Mouse (Mus musculus) adrenal gland, adult 18-20 months (tissue): ENCODE measurements around the gene Camta1. TPM values are rescaled to one million over a fixed set of nuclear protein-coding genes. Genes with fewer than 3 reads are reported as not detected.

ENCODE experiments used
- DNase-seq, 2 experiments: peaks; one replicate each; pipeline ENCODE4 v3.0.0; 2021 to 2022; ENCODE audit warnings: low spot score in 2 of 2
- total RNA-seq, 2 experiments: library from RNA; stranded (reverse); gene quantifications; 1 replicate in 1 of 2; 2 replicates in 1 of 2; pipeline ENCODE4 v1.2.3; 2021

Camta1 gene
- total RNA-seq, 2 experiments from 2014 or later: 37.2 to 38.2 TPM

DNA sequence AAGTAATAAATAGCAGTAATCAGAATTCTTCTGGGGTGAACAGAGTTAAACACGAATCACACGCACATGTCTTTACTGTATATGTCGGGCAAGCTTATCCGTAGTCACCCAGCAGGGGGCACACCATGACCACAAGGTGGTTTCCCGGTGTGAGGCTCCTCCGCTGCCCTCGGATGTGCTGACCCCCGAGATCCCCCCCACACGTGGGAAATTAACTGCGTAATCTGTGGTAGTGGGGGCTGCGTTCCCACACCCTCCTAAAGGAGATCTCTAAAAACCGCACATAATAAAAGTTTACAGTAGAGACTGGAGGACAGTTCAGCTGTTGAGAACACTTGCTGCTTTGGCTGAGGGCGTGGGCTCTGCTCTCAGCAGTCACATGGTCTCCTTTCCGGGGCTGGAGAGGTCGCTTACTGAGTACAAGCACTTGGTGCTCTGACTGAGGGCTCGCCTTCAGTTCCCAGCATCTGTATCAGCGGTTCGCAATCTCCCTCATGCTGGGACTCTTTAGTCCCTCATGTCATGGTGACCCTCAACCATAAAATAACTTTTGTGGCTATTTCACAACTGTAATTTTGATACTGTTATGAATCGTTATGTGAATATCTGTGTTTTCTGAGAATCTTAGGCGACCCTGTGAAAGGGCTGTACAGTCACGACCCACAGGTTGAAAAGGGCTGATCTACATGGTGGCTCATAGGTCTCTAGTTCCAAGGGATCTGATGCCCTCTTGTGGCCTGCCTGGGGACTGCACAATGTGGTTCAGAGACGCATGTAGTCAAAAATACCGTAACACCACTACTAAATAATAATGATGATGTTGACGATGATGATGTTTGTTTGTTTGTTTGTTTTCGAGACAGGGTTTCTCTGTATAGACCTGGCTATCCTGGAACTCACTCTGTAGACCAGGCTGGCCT is 896.8 kb downstream of the Camta1 start:
- DNase-seq: peak; percentile 81 to 90

DNA sequence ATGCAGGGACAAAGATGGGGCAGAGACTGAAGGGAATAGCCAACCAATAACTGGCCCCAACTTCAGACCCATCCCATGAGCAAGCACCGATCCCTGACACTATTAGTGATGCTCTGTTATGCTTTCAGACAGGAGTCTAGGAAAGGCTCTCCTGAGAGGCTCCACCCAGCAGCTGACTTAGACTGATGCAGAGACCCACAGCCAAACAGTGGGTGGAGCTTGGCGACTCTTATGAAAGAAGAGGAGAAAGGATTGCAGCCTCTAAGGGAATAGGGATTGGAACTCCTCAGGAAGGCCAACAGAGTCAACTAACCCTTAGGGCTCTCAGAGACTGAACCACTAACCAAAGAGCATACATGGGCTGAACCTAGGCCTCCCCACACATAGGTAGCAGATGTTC is 898.0 kb downstream of the Camta1 start:
- no peak for DNase-seq

- peak in 1 of 2 experiments; percentile 46 for DNase-seq
Measured at GRCm38 (mm10) chr4:150962231-150962630, 899.4 kb downstream of the Camta1 start.

DNA sequence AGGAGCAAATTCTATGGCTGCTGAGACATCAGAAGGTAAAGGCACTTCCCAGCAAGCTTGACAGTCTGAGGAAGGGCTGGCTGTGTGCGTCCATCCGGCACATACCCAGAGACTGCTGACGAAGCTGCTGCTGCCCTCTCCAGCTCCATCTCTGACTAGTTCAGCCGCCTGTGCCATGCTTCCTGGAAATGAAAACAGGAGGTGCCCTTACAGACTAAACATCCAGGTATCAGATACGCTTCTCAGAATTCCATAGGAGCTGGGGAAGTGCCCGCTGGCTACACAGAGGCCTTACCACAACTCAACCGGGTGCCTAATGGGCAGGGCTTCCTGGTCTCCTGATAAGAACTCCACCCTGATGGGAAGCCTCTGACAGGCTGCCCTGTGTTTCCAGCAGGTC is 903.1 kb downstream of the Camta1 start:
- DNase-seq: no peak

GRCm38 (mm10) chr4:150957106-150957458 is 904.6 kb downstream of the Camta1 start:
- no peak for DNase-seq

DNA sequence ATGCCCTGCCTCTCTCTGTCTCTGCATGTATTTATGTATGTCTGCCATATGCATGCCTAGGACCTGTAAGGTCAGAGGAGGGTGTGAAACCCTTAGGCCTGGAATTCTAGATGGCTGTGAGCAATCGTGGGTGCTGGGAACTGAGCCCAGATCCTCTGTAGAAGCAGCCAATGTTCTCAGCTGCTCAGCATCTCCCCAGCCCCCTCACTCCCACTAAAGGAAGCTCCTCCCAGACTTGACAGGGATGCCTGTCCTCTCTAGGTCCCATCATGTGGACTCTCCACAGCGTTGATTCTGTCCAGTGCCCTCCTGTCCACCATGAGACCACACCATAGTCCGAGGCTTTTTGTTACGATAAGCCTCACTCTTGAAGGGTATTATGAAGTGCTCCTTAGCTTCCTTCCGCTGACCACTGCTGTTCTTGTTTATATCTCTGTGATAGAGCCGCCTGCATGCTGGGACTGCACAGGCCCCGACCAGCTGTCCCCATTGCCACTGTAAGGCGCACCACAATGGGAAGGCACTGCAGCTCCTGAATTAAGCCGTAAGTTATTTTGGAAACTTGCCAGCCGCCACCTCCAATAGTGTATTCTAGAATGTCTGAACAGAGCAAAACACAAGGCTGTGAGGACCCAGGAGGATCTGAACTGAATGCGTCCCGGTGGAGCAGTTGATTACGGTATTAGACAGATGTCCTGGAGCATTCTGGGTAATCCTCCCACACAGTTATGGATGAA is 905.1 kb downstream of the Camta1 start:
- DNase-seq: no peak

DNA sequence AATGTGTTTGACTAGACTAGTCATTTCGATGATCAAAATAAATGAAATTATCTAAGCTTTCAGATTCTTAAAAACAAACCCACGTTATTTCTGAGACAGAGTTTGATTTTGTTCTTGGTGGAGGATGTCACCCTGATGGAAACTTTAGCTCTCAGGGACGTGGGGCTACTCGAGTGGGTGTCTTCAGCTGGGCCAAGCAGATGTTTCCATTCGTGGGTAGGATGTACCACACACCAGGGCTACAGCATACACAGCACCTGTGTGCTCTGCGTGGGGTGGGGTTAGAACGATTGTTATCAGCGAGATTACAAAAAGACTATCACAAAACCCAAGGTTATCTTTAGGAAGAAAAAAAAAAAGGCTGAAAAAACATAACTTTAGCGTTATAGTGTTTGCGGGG is 910.7 kb downstream of the Camta1 start:
- no peak for DNase-seq

DNA sequence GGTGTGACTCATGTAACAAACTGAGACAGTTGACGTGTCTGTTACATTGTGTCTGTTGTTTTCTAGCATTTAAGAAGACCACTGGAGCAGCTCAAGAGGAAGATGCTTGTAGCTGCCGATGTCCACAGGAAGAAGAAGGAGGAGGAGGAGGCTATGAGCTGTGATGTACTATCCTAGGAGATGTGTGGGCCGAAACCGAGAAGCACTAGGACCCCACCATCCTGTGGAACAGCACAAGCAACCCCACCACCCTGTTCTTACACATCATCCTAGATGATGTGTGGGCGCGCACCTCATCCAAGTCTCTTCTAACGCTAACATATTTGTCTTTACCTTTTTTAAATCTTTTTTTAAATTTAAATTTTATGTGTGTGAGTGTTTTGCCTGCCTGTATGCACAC is 917.0 kb downstream of the Camta1 start:
- no peak for DNase-seq

DNA sequence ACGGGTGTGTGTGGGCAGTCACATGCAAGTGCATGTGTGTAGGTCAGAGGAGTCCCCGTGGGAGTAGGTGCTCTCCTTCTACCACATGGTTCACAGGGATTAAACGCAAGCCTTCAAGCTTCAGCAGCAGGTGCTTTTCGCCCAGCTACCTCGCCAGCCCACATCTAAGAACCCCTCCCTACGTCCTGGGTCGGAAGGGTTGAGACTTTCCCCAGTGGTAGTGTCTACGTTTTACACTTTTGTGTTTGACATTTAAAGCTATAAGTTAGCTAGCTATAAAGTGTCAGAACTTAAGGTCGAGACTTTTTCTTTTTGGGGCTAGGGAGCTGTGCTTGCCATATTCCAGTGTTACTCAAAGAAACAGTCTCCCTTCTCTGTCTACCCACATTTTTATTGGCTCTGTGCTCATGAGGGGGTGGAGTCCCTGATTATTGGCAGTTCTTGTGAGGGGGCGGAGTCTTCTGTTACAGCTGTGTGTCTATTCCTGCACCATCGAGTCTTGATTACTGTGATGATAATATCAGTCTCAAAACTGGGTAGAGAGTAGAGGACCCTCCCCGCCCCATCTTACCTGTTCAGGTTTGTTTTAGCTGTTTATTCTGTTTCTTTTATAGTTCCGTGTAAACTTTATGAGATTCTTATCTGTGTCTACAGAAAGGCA is 921.6 kb downstream of the Camta1 start:
- DNase-seq: no peak

GRCm38 (mm10) chr4:150938063-150938452 is 923.6 kb downstream of the Camta1 start:
- DNase-seq: no peak

GRCm38 (mm10) chr4:150937293-150938062 is 924.2 kb downstream of the Camta1 start:
- no peak for DNase-seq

GRCm38 (mm10) chr4:150933503-150933902 is 928.2 kb downstream of the Camta1 start:
- DNase-seq: no peak

DNA sequence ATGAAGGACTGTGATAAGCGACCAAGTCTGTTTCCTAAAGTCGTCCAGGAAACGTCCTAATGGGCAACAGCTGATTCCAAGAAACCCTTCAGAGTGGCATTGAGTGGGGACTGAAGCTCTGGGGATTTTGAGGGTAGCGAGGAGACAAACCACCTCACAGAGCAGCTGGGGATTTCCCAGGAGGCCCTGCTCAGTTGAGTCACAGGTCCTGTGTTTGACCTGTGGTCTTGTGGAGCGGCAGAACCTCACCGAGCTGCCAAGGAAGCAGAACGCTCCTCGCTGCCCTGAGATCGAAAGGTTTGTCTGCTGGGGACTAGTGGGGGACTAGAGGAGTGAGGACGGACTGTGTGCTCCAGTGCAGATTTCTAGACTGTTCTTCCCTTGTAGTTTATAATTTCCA is 933.9 kb downstream of the Camta1 start:
- no peak for DNase-seq

DNA sequence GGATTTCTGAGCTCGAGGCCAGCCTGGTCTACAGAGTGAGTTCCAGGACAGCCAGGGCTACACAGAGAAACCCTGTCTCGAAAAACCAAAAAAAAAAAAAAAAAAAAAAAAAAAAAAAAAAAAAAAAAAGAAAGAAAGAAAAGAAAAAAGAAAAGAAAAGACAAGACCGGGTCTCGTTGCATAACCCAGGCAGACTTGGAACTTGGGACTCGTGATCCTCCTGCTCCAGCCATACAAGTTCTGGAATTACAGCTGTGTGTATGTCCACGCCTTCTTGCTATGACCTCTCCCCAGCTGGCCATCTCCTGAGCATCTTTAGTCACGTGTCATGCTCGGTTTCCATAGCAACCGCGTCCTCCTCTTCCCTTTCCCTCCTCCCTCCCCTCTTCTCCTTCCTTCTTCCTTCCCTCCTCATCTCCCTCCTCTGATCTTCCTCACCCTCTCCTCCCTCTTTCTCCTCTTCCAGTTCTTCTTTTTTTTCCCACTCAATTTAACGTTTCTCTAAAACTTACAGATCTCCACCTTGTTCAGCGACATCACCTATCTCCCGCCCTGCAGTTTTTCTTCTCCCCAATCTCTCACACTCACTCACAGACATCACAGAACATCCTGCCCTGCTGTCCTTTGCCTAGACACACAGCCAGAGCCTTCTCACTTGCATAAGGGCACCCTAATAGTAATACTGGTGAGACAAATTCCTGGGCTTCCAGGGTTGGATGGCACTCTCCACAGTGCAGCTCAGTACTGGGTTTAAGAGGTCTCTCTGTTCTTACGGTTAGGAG is 934.6 kb downstream of the Camta1 start:
- DNase-seq: no peak

DNA sequence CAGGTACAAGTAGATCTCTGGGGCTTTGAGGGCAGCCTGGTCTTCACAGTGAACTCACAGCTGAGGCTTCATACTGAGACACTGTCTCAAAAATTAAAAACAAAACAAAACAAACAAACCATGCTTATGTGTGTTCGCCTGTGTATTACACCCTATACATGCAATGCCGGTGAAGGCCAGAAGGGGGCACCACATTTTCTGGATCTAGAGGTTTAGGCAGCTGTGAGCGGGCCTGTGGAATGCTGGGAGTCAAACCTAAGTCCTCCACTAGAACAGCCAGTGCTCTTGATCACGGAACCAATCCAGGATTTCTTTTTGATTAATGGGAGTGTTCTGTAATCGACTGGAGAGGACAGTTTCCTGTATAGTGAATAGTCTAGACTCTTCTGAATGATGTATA is 935.8 kb downstream of the Camta1 start:
- no peak for DNase-seq

- no peak for DNase-seq
Measured at GRCm38 (mm10) chr4:150924936-150925335, 936.7 kb downstream of the Camta1 start.

GRCm38 (mm10) chr4:150924308-150924707 is 937.4 kb downstream of the Camta1 start:
- DNase-seq: no peak

DNA sequence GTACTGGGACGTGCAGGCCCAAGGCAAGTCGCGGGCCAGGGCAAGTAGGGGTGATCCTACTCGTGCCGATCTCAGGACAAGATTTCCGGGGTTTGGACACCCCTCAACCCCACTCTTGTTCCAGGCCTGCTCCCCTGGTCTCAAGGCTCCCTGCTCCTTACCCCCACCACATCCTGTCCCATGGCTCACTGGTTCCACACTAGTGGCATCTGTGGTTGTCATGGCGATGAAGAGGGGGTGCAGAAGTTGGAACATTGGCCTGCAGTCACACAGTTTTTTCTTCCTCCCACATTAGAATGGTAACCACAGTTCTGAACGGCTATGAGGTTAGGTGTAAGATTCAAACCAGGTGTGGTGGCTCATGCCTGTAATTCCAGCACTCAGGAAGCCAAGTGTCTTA is 940.5 kb downstream of the Camta1 start:
- no peak for DNase-seq

GRCm38 (mm10) chr4:150917336-150918027 is 944.2 kb downstream of the Camta1 start:
- no peak for DNase-seq
